Comparison of ENCODE assay signal across 9 mouse cellular contexts in the genomic region with DNA sequence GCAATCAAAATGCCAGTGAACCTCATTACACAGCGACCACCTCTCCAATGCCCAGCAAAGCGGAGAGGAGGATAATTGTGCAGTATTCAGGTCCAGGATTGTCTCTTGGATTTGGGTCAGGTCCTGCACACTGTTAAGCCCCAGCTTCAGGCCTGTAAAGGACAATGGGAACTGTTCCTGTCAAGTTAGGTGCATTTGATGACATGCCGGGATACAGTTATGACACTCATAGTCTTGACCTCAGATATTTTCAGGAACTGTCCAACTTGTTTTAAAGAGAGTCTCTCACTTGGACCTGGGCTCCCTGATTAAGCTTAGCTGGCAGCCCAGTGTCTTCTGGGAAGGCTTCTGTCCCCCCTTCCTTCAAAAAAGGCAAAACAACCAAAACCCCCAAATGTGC. TPM values are rescaled to one million over a fixed set of nuclear protein-coding genes. Genes with fewer than 3 reads are reported as not detected.
DNase-seq lines count a peak whose midpoint lies in the region; ATAC-seq and TF ChIP-seq lines count a peak whose summit lies in the region.
"Had no signal": no experiment of that assay in that cellular context is flagged by ENCODE, and none has a peak within 500 bp of the region (broad histone marks: within the 10 kb centered on the region; RNA-seq: fewer than 3 reads in every experiment).

No protein-coding gene starts in this region.

- H3K27ac ChIP-seq in heart, postnatal 0 days (ENCODE audit: low read depth) = no peak overlapping the region
- H3K27ac ChIP-seq in heart, adult 2 months = no peak overlapping the region
- no peak overlapping the region for H3K27ac ChIP-seq in embryonic facial prominence, embryonic 13.5 days
- H3K27ac ChIP-seq in hindbrain, embryonic 14.5 days = no peak overlapping the region
- no peak overlapping the region for H3K27ac ChIP-seq in midbrain, embryonic 14.5 days (replicated peaks; ENCODE audit: low read depth, low read length)

- intact Hi-C loops in heart, adult 2 months (cut with DNase I) = no loop called here

- H3K4me2 ChIP-seq in heart, postnatal 0 days (ENCODE audit: low read depth, low read length) = peak overlapping the region; percentile 90
- H3K4me2 ChIP-seq in embryonic facial prominence, embryonic 13.5 days = peak overlapping the region; percentile 74
- H3K4me2 ChIP-seq in hindbrain, embryonic 14.5 days (replicated peaks) = peak overlapping the region; percentile 73
- H3K4me2 ChIP-seq in midbrain, embryonic 14.5 days (ENCODE audit: low read length) = peak overlapping the region; percentile 73

- H3K4me3 ChIP-seq in heart, postnatal 0 days (ENCODE audit: low read depth, low read length) = peak overlapping the region; percentile 79; the same call in 1 of the 2 replicates
- H3K4me3 ChIP-seq in heart, adult 2 months = no peak overlapping the region
- H3K4me3 ChIP-seq in embryonic facial prominence, embryonic 13.5 days = peak overlapping the region; percentile 74
- H3K4me3 ChIP-seq in hindbrain, embryonic 14.5 days (replicated peaks; ENCODE audit: low read length) = peak overlapping the region; percentile 72; the same call in 1 of the 2 replicates
- H3K4me3 ChIP-seq in midbrain, embryonic 14.5 days (replicated peaks; ENCODE audit: low read depth, low read length) = no peak overlapping the region

- peak overlapping the region; percentile 79; the same call in 1 of the 2 replicates for H3K9ac ChIP-seq in heart, postnatal 0 days (replicated peaks; ENCODE audit: low read depth, low read length)
- no peak overlapping the region for H3K9ac ChIP-seq in heart, adult 2 months (ENCODE audit: low read depth, low read length)
- no peak overlapping the region for H3K9ac ChIP-seq in embryonic facial prominence, embryonic 13.5 days
- no peak overlapping the region for H3K9ac ChIP-seq in hindbrain, embryonic 14.5 days
- no peak overlapping the region for H3K9ac ChIP-seq in midbrain, embryonic 14.5 days (replicated peaks; ENCODE audit: low read length)

- H3K27me3 ChIP-seq in heart, postnatal 0 days (ENCODE audit: control insufficient read depth, insufficient read depth, low read length) = no peaks in the 10 kb centered on the region
- H3K27me3 ChIP-seq in heart, adult 2 months (ENCODE audit: control insufficient read depth, insufficient read depth, low read length) = no peaks in the 10 kb centered on the region
- peaks cover 5% of the 10 kb centered on the region for H3K27me3 ChIP-seq in embryonic facial prominence, embryonic 13.5 days
- no peaks in the 10 kb centered on the region for H3K27me3 ChIP-seq in hindbrain, embryonic 14.5 days (ENCODE audit: control insufficient read depth, insufficient read depth, low read length)
- no peaks in the 10 kb centered on the region for H3K27me3 ChIP-seq in midbrain, embryonic 14.5 days (ENCODE audit: control insufficient read depth, insufficient read depth, low read length)

- no peaks in the 10 kb centered on the region for H3K36me3 ChIP-seq in heart, postnatal 0 days (replicated peaks; ENCODE audit: control insufficient read depth, insufficient read depth, low read length)
- H3K36me3 ChIP-seq in heart, adult 2 months (ENCODE audit: control insufficient read depth, insufficient read depth, low read length) = no peaks in the 10 kb centered on the region
- H3K36me3 ChIP-seq in embryonic facial prominence, embryonic 13.5 days = no peaks in the 10 kb centered on the region
- no peaks in the 10 kb centered on the region for H3K36me3 ChIP-seq in hindbrain, embryonic 14.5 days (replicated peaks; ENCODE audit: control insufficient read depth, insufficient read depth)
- H3K36me3 ChIP-seq in midbrain, embryonic 14.5 days (ENCODE audit: control insufficient read depth, insufficient read depth, low read length) = no peaks in the 10 kb centered on the region

- DNase-seq in heart, postnatal 0 days (ENCODE audit: low spot score) = no peak
- DNase-seq in heart, adult 2 months = no peak
- no peak for DNase-seq in hindbrain, embryonic 14.5 days (ENCODE audit: low spot score)
- no peak for DNase-seq in midbrain, embryonic 14.5 days
- no peak for DNase-seq in adrenal gland, adult 2 months
- DNase-seq in embryo, embryonic 10.5 days (ENCODE audit: low spot score) = no peak
- DNase-seq in spleen, postnatal 10 days (ENCODE audit: low spot score in 2 of 2) = no peak
- DNase-seq: cerebellum, adult 8-10 months had no signal

- H3K79me2 ChIP-seq in heart, adult 2 months (replicated peaks; ENCODE audit: control insufficient read depth, insufficient read depth, low read length) = no peaks in the 10 kb centered on the region

- WGBS in heart, postnatal 0 days = 79% methylated on average over 3 of the region's 3 CpGs
- WGBS in heart, adult 2 months = 89% methylated on average over 3 of the region's 3 CpGs
- 90% methylated on average over 3 of the region's 3 CpGs for WGBS in embryonic facial prominence, embryonic 13.5 days
- WGBS in hindbrain, embryonic 14.5 days = 94% methylated on average over 3 of the region's 3 CpGs
- WGBS in midbrain, embryonic 14.5 days = 88% methylated on average over 3 of the region's 3 CpGs

- no peak for ATAC-seq in heart, postnatal 0 days (ENCODE audit: insufficient read depth, low read depth)
- ATAC-seq in embryonic facial prominence, embryonic 13.5 days (ENCODE audit: insufficient number of reproducible peaks, insufficient read depth, low FRiP score, low TSS enrichment, low read depth) = no peak
- ATAC-seq in hindbrain, embryonic 14.5 days (ENCODE audit: low FRiP score) = no peak
- no peak for ATAC-seq in midbrain, embryonic 14.5 days (ENCODE audit: low FRiP score, low TSS enrichment)

- no peaks in the 10 kb centered on the region for H3K4me1 ChIP-seq in heart, postnatal 0 days (ENCODE audit: control insufficient read depth, insufficient read depth)
- H3K4me1 ChIP-seq in heart, adult 2 months (ENCODE audit: control insufficient read depth, insufficient read depth, low read length) = no peaks in the 10 kb centered on the region
- H3K4me1 ChIP-seq in embryonic facial prominence, embryonic 13.5 days = peaks cover 14% of the 10 kb centered on the region; the same call in 1 of the 2 replicates
- H3K4me1 ChIP-seq in hindbrain, embryonic 14.5 days (replicated peaks; ENCODE audit: control insufficient read depth, insufficient read depth, low read length) = peaks cover 13% of the 10 kb centered on the region; the same call in 1 of the 2 replicates
- peaks cover 15% of the 10 kb centered on the region for H3K4me1 ChIP-seq in midbrain, embryonic 14.5 days (ENCODE audit: control insufficient read depth, insufficient read depth, low read length)

- no peak for TF ChIP-seq CTCF in heart, postnatal 0 days (IDR thresholded peaks at IDR 0.05; ENCODE audit: low read depth)
- no peak for TF ChIP-seq CTCF in heart, adult 2 months (IDR thresholded peaks at IDR 0.05)

- H3K9me3 ChIP-seq in heart, postnatal 0 days (replicated peaks; ENCODE audit: control insufficient read depth, low read length) = no peaks in the 10 kb centered on the region
- no peaks in the 10 kb centered on the region for H3K9me3 ChIP-seq in embryonic facial prominence, embryonic 13.5 days
- no peaks in the 10 kb centered on the region for H3K9me3 ChIP-seq in hindbrain, embryonic 14.5 days (ENCODE audit: control insufficient read depth, low read length)
- H3K9me3 ChIP-seq in midbrain, embryonic 14.5 days (ENCODE audit: control insufficient read depth, low read length) = no peaks in the 10 kb centered on the region

- TF ChIP-seq POLR2A in heart, adult 2 months (IDR thresholded peaks at IDR 0.05; ENCODE audit: insufficient read depth, low read depth, low read length) = no peak

- TF ChIP-seq EP300 in heart, postnatal 0 days (IDR thresholded peaks at IDR 0.05; ENCODE audit: low read depth) = no peak
- no peak for TF ChIP-seq EP300 in heart, adult 2 months (IDR thresholded peaks at IDR 0.05; ENCODE audit: insufficient read depth, low read depth, low read length)

RNA-seq across cellular contexts. Expression of a gene that starts 1.1 kb away (rescaled TPM):
- 0.46 and 1.2 TPM in 2 replicates for total RNA-seq in heart, postnatal 0 days (2014; rRNA removed; ENCODE audit: low replicate concordance)
- 5.0 and 5.8 TPM in 2 replicates for polyA plus RNA-seq in heart, postnatal 0 days (2015; fragmentation: Nextera tagmentation; extraction: Ambion mirVana)
- total RNA-seq in heart, adult 2 months (2021) = 10 to 100 TPM; 10.6 to 14.4 TPM
- 1.1 and 3.9 TPM in 2 replicates for polyA plus RNA-seq in heart, adult 2 months (2012; rRNA removed)
- polyA plus RNA-seq in embryonic facial prominence, embryonic 13.5 days (2015; fragmentation: Nextera tagmentation; extraction: Ambion mirVana) = 19.9 and 21.9 TPM in 2 replicates
- 9.6 and 11.4 TPM in 2 replicates for polyA plus RNA-seq in hindbrain, embryonic 14.5 days (2014; fragmentation: Nextera tagmentation; extraction: Ambion mirVana)
- polyA plus RNA-seq in midbrain, embryonic 14.5 days (2014; fragmentation: Nextera tagmentation; extraction: Ambion mirVana) = 24.4 and 28.7 TPM in 2 replicates
- total RNA-seq in adrenal gland, adult 2 months (2021) = 10 to 100 TPM in 1 of 2 experiments, 1 to 10 TPM in 1; 9.0 to 12.0 TPM
- polyA plus RNA-seq in adrenal gland, adult 2 months (2012; rRNA removed) = 0.17 and 0.48 TPM in 2 replicates

Comparison
In these comparisons a context has a peak if more than half of its experiments do, and no peak if none do; other contexts are left out.
1. H3K4me3 ChIP-seq: peak in heart, postnatal 0 days (single experiment), embryonic facial prominence, embryonic 13.5 days (single experiment) and hindbrain, embryonic 14.5 days (single experiment); none in heart, adult 2 months (single experiment) and midbrain, embryonic 14.5 days (single experiment).
2. Peak in every context shown above with its lines, with median percentiles within 50 percentile points of each other: H3K4me2 ChIP-seq.